Mouse (Mus musculus) MEL (cell line): ENCODE data around the gene Psmd11. TPM values are rescaled to one million over a fixed set of nuclear protein-coding genes. Genes with fewer than 3 reads are reported as not detected.

Experiments
- DNase-seq: peaks from one replicate; pipeline ENCODE4 v3.0.0; 2011; ENCODE audit warnings: low read depth, low spot score
- H3K27ac ChIP-seq: 2 replicates; pipeline ENCODE4 v1.5.1; 2012; ENCODE audit warnings: low read depth, mild to moderate bottlenecking, control low read depth, low read length, moderate library complexity; ENCODE audit not compliant: control insufficient read depth
- H3K27me3 ChIP-seq, 2 experiments: fragments of 150-350 bp in 1 of 2; sonication (generic) in 1 of 2; 2 replicates each; pipeline ENCODE4 v1.6.1; 2012; ENCODE audit warnings: low read length in 2 of 2, mild to moderate bottlenecking in 2 of 2, improper control_type of control experiment in 1 of 2, moderate library complexity in 1 of 2; ENCODE audit not compliant: insufficient read depth in 2 of 2, control insufficient read depth in 1 of 2
- H3K36me3 ChIP-seq, 2 experiments: 2 replicates each; pipeline ENCODE4 v1.6.1; 2012 to 2014; ENCODE audit warnings: low read length in 2 of 2, improper control_type of control experiment in 1 of 2, inconsistent platforms in 1 of 2, mild to moderate bottlenecking in 1 of 2; ENCODE audit not compliant: insufficient read depth in 2 of 2, control insufficient read depth in 1 of 2
- H3K4me1 ChIP-seq, 2 experiments: fragments of 150-350 bp in 1 of 2; sonication (generic) in 1 of 2; 2 replicates each; pipeline ENCODE4 v1.6.1; 2012; ENCODE audit warnings: low read length in 2 of 2, improper control_type of control experiment in 1 of 2, mild to moderate bottlenecking in 1 of 2; ENCODE audit not compliant: insufficient read depth in 2 of 2, control insufficient read depth in 1 of 2
- H3K4me3 ChIP-seq, 2 experiments: fragments of 150-350 bp in 1 of 2; sonication (generic) in 1 of 2; 2 replicates each; pipeline ENCODE4 v1.5.1; 2012; ENCODE audit warnings: low read depth in 2 of 2, low read length in 2 of 2, mild to moderate bottlenecking in 2 of 2, moderate library complexity in 2 of 2, control low read depth in 1 of 2, improper control_type of control experiment in 1 of 2; ENCODE audit not compliant: control insufficient read depth in 1 of 2, insufficient read depth in 1 of 2
- H3K79me2 ChIP-seq: 2 replicates; pipeline ENCODE4 v1.6.1; 2012; ENCODE audit warnings: mild to moderate bottlenecking, low read length, moderate library complexity; ENCODE audit not compliant: control insufficient read depth, poor library complexity, insufficient read depth
- H3K9ac ChIP-seq: 2 replicates; pipeline ENCODE4 v1.6.1; 2012; ENCODE audit warnings: low read depth, mild to moderate bottlenecking, control low read depth, low read length, moderate library complexity; ENCODE audit not compliant: control insufficient read depth, poor library complexity, severe bottlenecking
- H3K9me3 ChIP-seq: fragments of 150-350 bp; sonication (generic); replicated peaks from 2 replicates; pipeline ENCODE4 v1.6.1; 2012; ENCODE audit warnings: mild to moderate bottlenecking, low read length, improper control_type of control experiment, moderate library complexity; ENCODE audit not compliant: insufficient read depth
- BHLHE40 ChIP-seq: IDR thresholded peaks from 2 replicates; pipeline ENCODE4 v1.6.1; 2012; ENCODE audit warnings: low read depth, mild to moderate bottlenecking, inconsistent platforms, low read length, improper control_type of control experiment, borderline replicate concordance
- CHD1 ChIP-seq: IDR thresholded peaks from 2 replicates; pipeline ENCODE4 v1.6.1; 2012; ENCODE audit warnings: low read depth, mild to moderate bottlenecking, inconsistent platforms, low read length, improper control_type of control experiment
- CTCF ChIP-seq, 3 experiments: IDR thresholded peaks in 2 of 3; conservative IDR thresholded peaks in 1 of 3; 2 replicates each; pipeline ENCODE4 v1.5.1; 2011 to 2012; ENCODE audit warnings: low read length in 3 of 3, low read depth in 2 of 3, mild to moderate bottlenecking in 2 of 3, improper control_type of control experiment in 1 of 3, inconsistent platforms in 1 of 3, mixed read lengths in 1 of 3, moderate library complexity in 1 of 3; ENCODE audit not compliant: control insufficient read depth in 1 of 3, insufficient read depth in 1 of 3, poor library complexity in 1 of 3, severe bottlenecking in 1 of 3
- ELF1 ChIP-seq: IDR thresholded peaks from 2 replicates; pipeline ENCODE4 v1.6.1; 2014; ENCODE audit warnings: low read depth, mild to moderate bottlenecking, inconsistent platforms, low read length, improper control_type of control experiment, moderate library complexity
- ETS1 ChIP-seq: IDR thresholded peaks from 2 replicates; pipeline ENCODE4 v1.6.1; 2012; ENCODE audit warnings: low read depth, mild to moderate bottlenecking, inconsistent platforms, low read length, improper control_type of control experiment, moderate library complexity
- GABPA ChIP-seq: IDR thresholded peaks from 2 replicates; pipeline ENCODE4 v1.6.1; 2012; ENCODE audit warnings: low read depth, mild to moderate bottlenecking, inconsistent platforms, low read length, improper control_type of control experiment, moderate library complexity
- GATA1 ChIP-seq: IDR thresholded peaks from 2 replicates; pipeline ENCODE4 v1.6.1; 2011; ENCODE audit warnings: low read depth, low read length, improper control_type of control experiment
- JUND ChIP-seq: IDR thresholded peaks from 2 replicates; pipeline ENCODE4 v1.6.1; 2011; ENCODE audit warnings: low read depth, mild to moderate bottlenecking, improper control_type of control experiment, low read length
- KAT2A ChIP-seq: conservative IDR thresholded peaks from 2 replicates; pipeline ENCODE4 v1.6.1; 2012; ENCODE audit warnings: low read depth, low read length, improper control_type of control experiment, inconsistent platforms
- MEF2A ChIP-seq: IDR thresholded peaks from 2 replicates; pipeline ENCODE4 v1.6.1; 2014; ENCODE audit warnings: low read depth, mild to moderate bottlenecking, inconsistent platforms, low read length, improper control_type of control experiment; ENCODE audit not compliant: poor library complexity, insufficient replicate concordance, severe bottlenecking; ENCODE audit errors: extremely low read depth
- NRF1 ChIP-seq: IDR thresholded peaks from 2 replicates; pipeline ENCODE4 v1.6.1; 2014; ENCODE audit warnings: low read depth, mild to moderate bottlenecking, inconsistent platforms, low read length, improper control_type of control experiment, moderate library complexity; ENCODE audit not compliant: poor library complexity, insufficient read depth, severe bottlenecking
- POLR2A ChIP-seq, 2 experiments: IDR thresholded peaks; 2 replicates each; pipeline ENCODE4 v1.6.1; 2011 to 2012; ENCODE audit warnings: low read length in 2 of 2, mild to moderate bottlenecking in 2 of 2, control low read depth in 1 of 2, improper control_type of control experiment in 1 of 2, low read depth in 1 of 2, moderate library complexity in 1 of 2; ENCODE audit not compliant: control insufficient read depth in 1 of 2, insufficient read depth in 1 of 2, poor library complexity in 1 of 2
- POLR2AphosphoS2 ChIP-seq: IDR thresholded peaks from 2 replicates; pipeline ENCODE4 v1.6.1; 2011; ENCODE audit warnings: low read length, improper control_type of control experiment
- POLR2AphosphoS5 ChIP-seq: IDR thresholded peaks from 2 replicates; pipeline ENCODE4 v1.6.1; 2012; ENCODE audit warnings: low read depth, borderline replicate concordance, mild to moderate bottlenecking, inconsistent platforms, low read length, moderate library complexity, mixed read lengths
- RAD21 ChIP-seq: IDR thresholded peaks from 2 replicates; pipeline ENCODE4 v1.6.1; 2011; ENCODE audit warnings: mild to moderate bottlenecking, low read depth, low read length, improper control_type of control experiment
- SMC3 ChIP-seq: IDR thresholded peaks from 2 replicates; pipeline ENCODE4 v1.6.1; 2011; ENCODE audit warnings: low read depth, low read length, improper control_type of control experiment
- ZC3H11A ChIP-seq: IDR thresholded peaks from 2 replicates; pipeline ENCODE4 v1.6.1; 2012; ENCODE audit warnings: low read depth, mild to moderate bottlenecking, inconsistent platforms, low read length, improper control_type of control experiment
- ZNF384 ChIP-seq: IDR thresholded peaks from 2 replicates; pipeline ENCODE4 v1.6.1; 2012; ENCODE audit warnings: low read depth, mild to moderate bottlenecking, inconsistent platforms, low read length, improper control_type of control experiment
- polyA plus RNA-seq, 2 experiments: library from polyadenylated mRNA; stranded (reverse) in 1 of 2; unstranded in 1 of 2; fragments of >175 nt in 1 of 2; fragments of >200 nt in 1 of 2; gene quantifications; 2 replicates each; pipeline versions ENCODE4 v1.2.1 to v1.2.4; 2012; ENCODE audit warnings: low replicate concordance in 2 of 2, low read depth in 1 of 2; ENCODE audit not compliant: insufficient read length in 2 of 2, insufficient read depth in 1 of 2, missing spikeins in 1 of 2
- total RNA-seq: library from RNA; depleted of rRNA; stranded (reverse); fragments of 300-350 nt; gene quantifications from 2 replicates; pipeline ENCODE4 v1.2.3, GENCODE M21; 2012

Gene Psmd11
- total and polyA plus RNA-seq, 3 experiments = 110 to 324 (median 184) TPM

GRCm38 (mm10) chr11:80474175-80474691, 45.8 kb downstream of the Psmd11 start:
- peak; percentile 64 for DNase-seq
- TF ChIP-seq POLR2AphosphoS2 (peak; percentile 90), SMC3 (peak; percentile 36; the same call in 1 of the 2 replicates), CTCF (IDR thresholded peaks at IDR 0.05 in 2 of 3, conservative IDR thresholded peaks at IDR 0.05 in 1 of 3; ENCODE audit: control insufficient read depth in 1 of 3, insufficient read depth in 1 of 3, low read depth in 2 of 3, low read length in 3 of 3, poor library complexity in 1 of 3, severe bottlenecking in 1 of 3) (peak in 2 of 3 experiments; percentile 10 to 27; a peak in 2 of 6 replicates), POLR2A (IDR thresholded peaks at IDR 0.05; ENCODE audit: control insufficient read depth in 1 of 2, insufficient read depth in 1 of 2, low read depth in 1 of 2, low read length in 2 of 2, poor library complexity in 1 of 2) (peak in 1 of 2 experiments; percentile 18; a peak in 1 of 4 replicates), ZNF384 (no peak), ELF1 (0 out of 2 replicates have a peak, but pooled peaks have one; percentile 20), ETS1 (no peak), RAD21 (peak; percentile 28; the same call in 1 of the 2 replicates)
- TF ChIP-seq, all 39 proteins: peak for 6
- Histone ChIP-seq H3K9me3 (no peaks in the 10 kb centered on the region), H3K4me3 (no peak overlapping the region), H3K4me1 (peaks cover 0 to 15% of the 10 kb centered on the region in 2 experiments; a peak in 1 of 4 replicates), H3K79me2 (peaks cover 2% of the 10 kb centered on the region; the same call in 1 of the 2 replicates), H3K27ac (no peak overlapping the region), H3K27me3 (no peaks in the 10 kb centered on the region), H3K36me3 (peaks cover 8 to 9% of the 10 kb centered on the region in 2 experiments), H3K9ac (no peak overlapping the region)

- TF ChIP-seq KAT2A (no peak), CHD1 (no peak), NRF1 (no peak), POLR2A (IDR thresholded peaks at IDR 0.05; ENCODE audit: control insufficient read depth in 1 of 2, insufficient read depth in 1 of 2, low read depth in 1 of 2, low read length in 2 of 2, poor library complexity in 1 of 2) (no peak), JUND (no peak), MEF2A (no peak), POLR2AphosphoS5 (no peak), CTCF (IDR thresholded peaks at IDR 0.05 in 2 of 3, conservative IDR thresholded peaks at IDR 0.05 in 1 of 3; ENCODE audit: control insufficient read depth in 1 of 3, insufficient read depth in 1 of 3, low read depth in 2 of 3, low read length in 3 of 3, poor library complexity in 1 of 3, severe bottlenecking in 1 of 3) (no peak), GATA1 (no peak), GABPA (no peak), ZC3H11A (no peak), BHLHE40 (no peak)
- Histone ChIP-seq H3K27ac (no peak overlapping the region), H3K36me3 (peaks cover 7 to 10% of the 10 kb centered on the region in 2 experiments), H3K9me3 (no peaks in the 10 kb centered on the region), H3K27me3 (no peaks in the 10 kb centered on the region), H3K9ac (no peak overlapping the region), H3K4me3 (no peak overlapping the region), H3K4me1 (peaks cover 0 to 17% of the 10 kb centered on the region in 2 experiments; a peak in 1 of 4 replicates), H3K79me2 (peaks cover 2% of the 10 kb centered on the region; the same call in 1 of the 2 replicates)
- DNase-seq = no peak
Observed at GRCm38 (mm10) chr11:80474846-80475245, 46.4 kb downstream of the Psmd11 start.
